Mouse (Mus musculus): ENCODE data around the gene Fam219b. TPM values are rescaled to one million over a fixed set of nuclear protein-coding genes. Genes with fewer than 3 reads are reported as not detected.

The Fam219b gene
- total RNA-seq, 2 experiments from 2014 or later = 0.19 to 4.7 TPM

- ATAC-seq (replicated peaks; ENCODE audit: low FRiP score, poor library complexity, severe bottlenecking) = no peak
Measured at GRCm38 (mm10) chr9:57522861-57523246, 14.5 kb upstream of the Fam219b start.

GRCm38 (mm10) chr9:57523754-57524153 lies 13.6 kb upstream of the Fam219b start:
- 0 out of 2 replicates have a peak, but pooled peaks have one; percentile 46 for ATAC-seq (replicated peaks; ENCODE audit: low FRiP score, poor library complexity, severe bottlenecking)

GRCm38 (mm10) chr9:57524439-57524838 lies 12.9 kb upstream of the Fam219b start:
- ATAC-seq (replicated peaks; ENCODE audit: low FRiP score, poor library complexity, severe bottlenecking) = no peak

GRCm38 (mm10) chr9:57525516-57525915 lies 11.8 kb upstream of the Fam219b start:
- ATAC-seq (replicated peaks; ENCODE audit: low FRiP score, poor library complexity, severe bottlenecking) = no peak

GRCm38 (mm10) chr9:57526435-57526834 lies 10.9 kb upstream of the Fam219b start:
- ATAC-seq (replicated peaks; ENCODE audit: low FRiP score, poor library complexity, severe bottlenecking) = no peak

GRCm38 (mm10) chr9:57531946-57532345 lies 5.4 kb upstream of the Fam219b start:
- no peak for ATAC-seq (replicated peaks; ENCODE audit: low FRiP score, poor library complexity, severe bottlenecking)

- ATAC-seq (replicated peaks; ENCODE audit: low FRiP score, poor library complexity, severe bottlenecking) = no peak
Measured at GRCm38 (mm10) chr9:57536362-57536761, 966 bp upstream of the Fam219b start.

- no peak for ATAC-seq (replicated peaks; ENCODE audit: low FRiP score, poor library complexity, severe bottlenecking)
Measured at GRCm38 (mm10) chr9:57537728-57538181, 427 bp downstream of the Fam219b start.

- ATAC-seq (replicated peaks; ENCODE audit: low FRiP score, poor library complexity, severe bottlenecking) = no peak
Measured at GRCm38 (mm10) chr9:57539550-57539949, 2.2 kb downstream of the Fam219b start.

GRCm38 (mm10) chr9:57541312-57541711 lies 4.0 kb downstream of the Fam219b start:
- ATAC-seq (replicated peaks; ENCODE audit: low FRiP score, poor library complexity, severe bottlenecking) = peak; percentile 27; the same call in 1 of the 2 replicates

GRCm38 (mm10) chr9:57543951-57544350 lies 6.6 kb downstream of the Fam219b start:
- ATAC-seq (replicated peaks; ENCODE audit: low FRiP score, poor library complexity, severe bottlenecking) = no peak

GRCm38 (mm10) chr9:57547287-57547686 lies 10.0 kb downstream of the Fam219b start:
- peak; percentile 61; the same call in 1 of the 2 replicates for ATAC-seq (replicated peaks; ENCODE audit: low FRiP score, poor library complexity, severe bottlenecking)

- ATAC-seq (replicated peaks; ENCODE audit: low FRiP score, poor library complexity, severe bottlenecking) = no peak
Measured at GRCm38 (mm10) chr9:57547869-57548268, 10.5 kb downstream of the Fam219b start.

GRCm38 (mm10) chr9:57549186-57549585 lies 11.9 kb downstream of the Fam219b start:
- no peak for ATAC-seq (replicated peaks; ENCODE audit: low FRiP score, poor library complexity, severe bottlenecking)

- ATAC-seq (replicated peaks; ENCODE audit: low FRiP score, poor library complexity, severe bottlenecking) = no peak
Measured at GRCm38 (mm10) chr9:57550126-57550862, 13.0 kb downstream of the Fam219b start.

- peak; percentile 44; the same call in 1 of the 2 replicates for ATAC-seq (replicated peaks; ENCODE audit: low FRiP score, poor library complexity, severe bottlenecking)
Measured at GRCm38 (mm10) chr9:57552139-57552887, 15.0 kb downstream of the Fam219b start, which contains the start of gene Mpi. Gene Mpi (minus strand): TSS chr9:57552763.

GRCm38 (mm10) chr9:57553119-57553518 lies 15.8 kb downstream of the Fam219b start:
- no peak for ATAC-seq (replicated peaks; ENCODE audit: low FRiP score, poor library complexity, severe bottlenecking)

- no peak for ATAC-seq (replicated peaks; ENCODE audit: low FRiP score, poor library complexity, severe bottlenecking)
Measured at GRCm38 (mm10) chr9:57554753-57555152, 17.4 kb downstream of the Fam219b start.

GRCm38 (mm10) chr9:57557215-57557614 lies 19.9 kb downstream of the Fam219b start:
- ATAC-seq (replicated peaks; ENCODE audit: low FRiP score, poor library complexity, severe bottlenecking) = no peak

- no peak for ATAC-seq (replicated peaks; ENCODE audit: low FRiP score, poor library complexity, severe bottlenecking)
Measured at GRCm38 (mm10) chr9:57558625-57559024, 21.3 kb downstream of the Fam219b start.

- no peak for ATAC-seq (replicated peaks; ENCODE audit: low FRiP score, poor library complexity, severe bottlenecking)
Measured at GRCm38 (mm10) chr9:57559568-57559967, 22.2 kb downstream of the Fam219b start.

All from erythroblast, adult 5-6 weeks (primary cell).